Mouse (Mus musculus) embryo, embryonic 11.5 days (tissue): ENCODE results near the gene Pdia6.
A peak's percentile ranks its signal among the peaks of the same experiment; 100 is the strongest.

Source experiments
- DNase-seq: peaks from one replicate; pipeline ENCODE4 v3.0.0-alpha.2; 2012; ENCODE audit warnings: low read depth, low spot score

Gene Pdia6

DNA sequence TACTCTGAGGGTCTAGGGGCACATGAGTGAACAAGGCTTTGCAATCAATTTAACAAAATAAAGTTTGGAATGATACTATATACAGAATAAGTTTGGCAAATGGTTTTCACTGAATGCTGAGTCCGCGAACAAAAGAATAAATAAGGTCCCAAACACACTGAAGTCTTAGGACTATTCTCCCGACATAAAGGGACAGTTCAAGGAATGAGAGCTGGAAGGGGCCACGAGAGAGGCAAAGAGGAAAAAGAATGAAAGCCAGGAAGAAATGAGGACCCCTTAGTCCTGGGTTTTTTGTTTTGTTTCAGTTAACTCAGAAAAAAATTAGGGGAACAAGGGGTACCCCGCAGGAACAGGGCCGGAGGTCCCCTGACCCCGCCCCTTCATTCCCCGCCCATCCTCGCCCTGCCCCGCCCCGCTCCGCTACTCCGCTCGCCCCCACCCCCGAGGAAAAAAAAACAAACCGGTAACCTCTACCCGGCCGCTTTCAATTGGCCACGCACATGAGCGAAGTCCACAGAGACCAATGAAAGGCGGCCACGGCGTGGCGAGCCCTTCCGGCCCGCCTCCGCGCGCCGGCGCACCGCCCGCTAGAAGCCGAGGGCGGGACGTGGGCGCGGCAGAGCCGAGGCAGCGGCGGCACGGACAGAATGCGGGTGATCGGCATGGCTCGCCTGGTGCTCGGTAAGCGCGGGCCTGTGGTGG, at the start of gene Pdia6:
TSS of gene Pdia6 (plus strand) at position 575 of the 702 bp plus-strand sequence.
- peak; percentile 95 for DNase-seq

DNA sequence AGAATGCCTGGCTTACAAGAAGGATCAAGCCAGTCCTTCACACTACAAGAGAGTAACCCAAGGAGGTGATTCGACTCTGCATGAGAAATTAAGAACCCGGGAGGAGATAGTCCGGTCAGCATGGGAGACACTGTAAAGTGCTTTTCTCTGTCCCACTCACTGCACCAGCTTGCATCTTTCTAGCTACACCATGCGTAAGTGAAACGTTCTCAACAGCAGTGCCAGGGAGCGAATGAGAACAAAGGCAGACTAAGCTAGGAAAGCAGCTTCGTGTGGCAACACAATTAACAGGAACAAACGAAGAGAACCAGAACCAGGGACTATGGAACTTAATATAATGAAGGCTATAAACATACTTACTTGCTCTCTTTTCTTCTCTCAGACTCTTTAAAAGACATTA, 48.0 kb upstream of the Pdia6 start:
- no peak for DNase-seq

DNA sequence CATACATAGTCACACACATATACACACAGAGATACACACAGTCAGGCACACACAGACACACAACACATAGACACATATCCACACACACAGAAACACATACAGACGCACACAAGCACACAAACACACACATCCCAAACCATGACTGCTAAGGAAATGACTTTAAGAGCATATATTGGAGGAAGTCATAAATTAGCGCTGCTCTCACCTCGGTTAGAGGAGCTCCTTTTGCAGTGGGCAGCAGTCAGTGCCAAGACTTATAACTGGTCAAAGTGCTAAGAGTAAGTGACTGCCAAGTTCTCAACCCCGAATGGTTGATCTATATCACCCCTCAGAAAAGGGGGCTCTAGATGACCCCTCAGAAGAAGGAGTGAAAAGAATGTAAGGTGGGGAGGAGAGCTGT, 47.2 kb upstream of the Pdia6 start:
- DNase-seq, result no peak

DNA sequence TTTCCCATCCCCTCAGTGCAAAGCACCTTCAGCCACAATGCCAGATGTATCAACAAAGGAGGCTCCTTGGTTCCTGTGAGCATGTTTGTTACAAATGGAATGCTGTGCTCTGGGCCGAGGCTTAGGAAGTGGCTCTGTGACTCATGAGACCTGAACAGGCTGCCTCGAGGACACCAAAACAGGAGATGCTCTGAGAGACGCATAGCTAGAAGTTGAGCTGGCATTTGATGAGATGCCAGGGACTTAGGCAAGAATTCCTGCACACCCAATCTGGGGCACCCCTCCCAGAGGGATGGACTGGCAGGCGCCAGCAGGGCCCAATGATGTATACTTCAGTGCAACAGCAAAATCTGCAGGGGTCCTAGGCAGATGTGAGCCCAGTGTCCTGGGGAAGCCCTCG, 45.7 kb upstream of the Pdia6 start:
- DNase-seq, result no peak

DNA sequence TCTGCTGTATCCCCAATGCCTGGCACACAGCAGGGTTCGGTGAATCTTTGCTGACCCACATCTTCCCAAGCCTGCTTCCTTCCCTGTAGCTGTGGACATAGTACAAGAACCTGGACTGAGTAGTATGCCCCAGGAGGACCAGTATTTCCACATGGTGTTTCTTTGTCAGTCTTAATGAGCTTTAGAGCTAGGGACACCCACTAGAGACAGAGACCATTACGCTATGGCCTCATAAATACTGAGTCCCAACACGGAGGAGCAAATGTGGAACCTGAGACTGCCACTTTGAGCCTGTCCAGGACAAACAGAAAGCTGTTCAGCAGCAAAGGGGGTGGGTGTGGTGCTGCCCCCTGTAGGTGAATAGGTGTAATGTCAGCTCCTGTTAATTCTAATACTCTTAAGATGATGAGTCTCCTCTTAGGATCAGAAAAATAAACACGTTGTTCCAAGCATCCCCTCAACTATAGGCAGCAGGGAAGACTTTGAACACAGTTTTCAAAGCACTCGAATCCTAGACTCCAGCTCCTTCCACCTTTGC, 44.4 kb upstream of the Pdia6 start:
- DNase-seq, result peak; percentile 22

DNA sequence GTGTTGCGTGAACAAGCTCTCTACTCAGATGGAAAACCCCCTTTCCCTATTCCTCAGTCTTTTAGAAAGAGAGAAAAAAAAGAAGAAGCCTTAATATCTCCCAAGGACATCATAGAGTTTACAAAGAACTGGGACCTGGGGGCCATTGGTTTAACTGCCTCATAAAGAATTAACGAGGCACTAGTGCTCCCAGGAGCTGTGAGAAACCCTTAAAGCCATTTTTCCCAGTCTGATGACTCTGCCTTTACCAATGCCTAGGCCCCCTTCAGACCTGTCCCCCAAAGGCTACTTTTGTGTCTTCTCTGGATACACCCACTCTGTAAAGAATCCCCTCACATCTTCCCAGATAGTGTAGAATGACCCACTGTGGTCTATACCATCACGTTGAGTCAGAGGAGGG, 43.3 kb upstream of the Pdia6 start:
- DNase-seq, result no peak

DNA sequence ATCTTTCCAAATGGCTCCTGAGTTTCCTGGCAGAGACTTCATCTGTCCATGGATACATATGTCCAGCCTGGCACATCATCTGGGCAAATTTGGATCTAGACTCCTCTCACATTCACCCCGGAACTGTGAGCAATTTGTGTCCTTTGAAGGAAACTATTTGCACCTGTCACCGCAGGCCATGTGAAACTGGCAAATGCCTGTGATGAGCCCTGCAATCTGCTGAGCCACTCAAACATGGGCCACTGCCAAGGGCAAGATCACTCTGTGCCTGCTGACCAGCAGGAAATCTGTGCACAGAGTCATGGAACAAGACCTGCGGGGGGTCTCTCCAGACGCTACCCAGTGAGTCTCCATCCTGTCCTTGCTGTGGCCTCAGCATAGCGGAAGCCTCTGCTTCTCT, 41.3 kb upstream of the Pdia6 start:
- no peak for DNase-seq

DNA sequence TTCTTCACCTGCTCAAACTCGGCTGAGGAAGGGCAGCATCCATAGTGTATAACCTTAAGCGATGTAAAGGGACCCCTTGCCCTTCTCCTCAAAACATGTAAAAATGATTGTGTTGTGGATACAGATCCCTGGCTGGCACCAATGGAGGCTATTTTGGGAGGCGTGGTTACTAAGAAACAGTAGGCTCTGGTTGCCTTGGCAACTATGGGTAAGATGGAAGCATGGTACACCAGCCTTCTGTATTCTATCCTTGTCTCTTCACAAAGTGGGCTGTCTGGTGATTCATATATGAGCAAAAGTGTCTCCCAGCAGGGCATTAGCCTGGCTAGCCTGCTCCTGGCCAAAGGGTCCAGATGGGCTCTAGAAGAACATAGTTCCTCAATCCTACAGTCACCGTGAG, 38.4 kb upstream of the Pdia6 start:
- DNase-seq, result no peak

DNA sequence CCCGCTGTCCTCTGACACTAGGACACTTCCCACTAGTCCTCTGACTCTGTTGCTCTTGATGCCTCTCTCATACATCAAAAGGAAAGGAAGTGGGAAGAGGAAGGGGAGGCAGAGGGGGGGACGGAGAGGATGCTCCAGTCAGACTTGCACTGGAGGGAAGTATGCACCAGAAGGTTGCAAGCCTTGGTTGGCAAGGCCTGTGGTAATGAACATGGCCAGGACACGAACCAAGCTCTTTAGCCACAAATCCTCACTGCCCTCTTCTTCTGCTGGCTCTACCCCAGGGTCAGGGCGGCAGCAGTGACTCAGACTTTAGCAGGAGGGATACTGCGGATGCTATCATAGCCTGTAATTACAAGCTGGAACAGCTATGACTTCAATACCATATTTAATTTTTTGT, 35.8 kb upstream of the Pdia6 start:
- DNase-seq, result no peak

DNA sequence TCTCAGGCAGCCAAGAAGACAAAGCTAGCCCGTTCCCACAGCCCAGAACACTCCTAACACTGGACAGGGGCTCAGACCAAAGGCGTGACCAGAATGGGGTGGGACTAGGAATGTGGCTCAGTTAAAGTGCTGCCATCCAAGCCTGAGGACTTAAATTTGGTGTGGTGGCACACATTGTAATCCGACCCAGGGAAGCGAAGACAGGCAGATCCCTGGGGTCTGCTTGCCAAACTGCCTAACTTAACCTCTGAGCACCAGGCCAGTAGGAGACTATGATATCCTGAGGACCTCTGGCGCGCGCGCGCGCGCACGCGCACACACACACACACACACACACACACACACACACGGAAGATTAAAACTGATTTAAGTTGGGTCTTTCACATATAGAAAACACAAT, 34.8 kb upstream of the Pdia6 start:
- DNase-seq, result no peak

DNA sequence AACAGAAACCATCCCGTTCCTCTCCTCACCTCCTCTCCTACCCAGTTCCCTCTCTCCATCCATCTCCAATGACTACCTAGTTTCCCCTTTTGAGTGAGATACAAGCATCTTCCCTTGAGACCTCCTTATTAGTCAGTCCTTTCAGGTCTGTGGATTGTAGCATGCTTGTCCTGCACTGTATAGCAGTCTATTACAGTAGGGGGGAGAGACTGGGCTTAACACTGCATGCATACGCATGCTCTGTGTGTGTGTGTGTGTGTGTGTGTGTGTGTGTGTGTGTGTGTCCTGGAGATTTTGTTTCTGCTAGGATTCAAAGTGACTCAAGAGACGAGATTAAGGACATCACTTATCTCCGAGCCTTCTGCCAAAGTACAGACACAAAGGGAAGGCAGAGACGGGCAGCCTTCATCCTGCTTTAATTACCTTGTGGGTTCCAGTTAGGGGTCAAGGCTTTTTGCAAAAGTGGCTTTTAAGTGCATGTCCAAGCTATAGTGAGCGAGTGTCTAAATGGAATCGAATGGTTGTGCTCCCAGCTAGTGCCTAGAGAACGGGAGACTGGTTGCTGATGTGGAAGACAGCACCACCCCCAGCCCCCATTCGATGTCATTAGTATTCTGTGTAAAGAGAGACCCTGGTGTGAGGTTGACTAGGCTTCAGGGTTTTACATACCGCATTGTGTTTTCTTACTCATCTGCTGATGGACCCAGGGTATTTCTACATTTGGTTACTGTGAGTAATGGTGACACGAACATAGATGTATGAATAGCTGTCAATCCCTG, 30.6 kb upstream of the Pdia6 start:
- DNase-seq, result no peak

DNA sequence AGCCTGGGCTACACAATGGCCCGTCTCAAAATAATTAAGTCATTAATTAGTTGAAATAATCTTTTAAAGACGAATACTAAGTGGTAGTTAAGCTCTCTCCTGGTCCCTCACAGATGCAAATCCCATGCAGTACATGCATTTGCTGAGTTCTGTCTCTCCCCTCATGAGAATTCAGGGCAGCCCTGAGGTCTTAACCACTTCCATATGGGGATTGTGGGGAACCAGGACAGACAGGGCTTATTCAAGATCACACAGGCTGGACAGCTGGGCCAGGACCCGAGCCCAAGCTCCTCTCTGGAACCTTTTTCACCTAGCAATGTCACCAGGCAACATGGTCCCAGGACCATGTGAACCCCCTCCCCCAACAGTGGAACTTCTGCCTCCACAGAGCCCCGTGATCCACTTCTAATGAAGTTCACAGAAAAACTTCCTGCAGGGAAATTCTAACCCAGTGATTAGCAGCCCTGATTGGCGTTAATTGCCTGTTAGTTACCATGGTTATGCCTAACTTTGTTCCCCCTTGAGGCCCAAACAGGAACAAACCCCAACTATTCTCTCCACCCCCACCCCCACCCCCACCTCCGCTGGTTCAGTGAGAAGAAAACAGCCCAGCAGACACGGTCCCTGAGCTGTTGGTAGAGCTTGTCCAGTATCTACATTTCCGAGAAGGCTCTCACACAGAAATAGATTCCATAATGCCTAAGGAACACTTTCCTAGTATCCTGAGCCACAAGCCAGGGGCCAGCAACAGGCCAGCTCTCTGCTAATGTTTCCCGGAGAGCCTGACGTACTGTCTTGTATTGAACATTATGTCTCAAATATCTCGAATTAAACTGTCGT, 27.5 kb upstream of the Pdia6 start:
- no peak for DNase-seq

DNA sequence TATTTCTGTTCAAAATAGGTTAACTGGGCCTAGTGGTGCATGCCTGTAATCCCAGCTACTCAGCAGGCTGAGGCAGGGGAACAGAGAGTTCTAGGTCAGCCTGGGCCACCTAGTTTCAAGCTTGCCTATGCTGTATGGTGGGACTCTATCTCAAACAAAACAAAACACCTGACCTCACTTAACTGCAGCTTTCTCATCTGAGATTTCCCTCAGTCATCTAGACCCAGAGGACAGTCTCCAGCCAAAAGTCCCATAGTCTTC, 27.0 kb upstream of the Pdia6 start:
- no peak for DNase-seq

DNA sequence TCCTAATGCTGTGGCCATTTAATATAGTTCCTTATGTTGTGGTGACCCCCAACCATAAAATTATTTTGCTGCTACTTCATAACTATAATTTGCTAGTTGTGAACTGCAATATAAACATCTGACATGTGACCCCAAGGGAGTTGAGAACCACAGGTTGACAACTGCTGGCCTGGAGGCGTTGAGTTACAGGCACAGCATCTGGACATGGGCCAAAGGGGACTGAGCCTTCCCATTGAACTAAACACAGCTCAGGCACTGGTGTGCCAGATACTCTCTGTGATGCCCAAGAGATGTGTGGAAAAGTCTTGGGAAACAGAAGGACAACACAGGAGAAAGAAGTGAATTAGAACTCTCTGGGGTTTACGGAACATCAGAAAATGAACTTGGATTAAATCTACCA, 25.3 kb upstream of the Pdia6 start:
- DNase-seq, result no peak

DNA sequence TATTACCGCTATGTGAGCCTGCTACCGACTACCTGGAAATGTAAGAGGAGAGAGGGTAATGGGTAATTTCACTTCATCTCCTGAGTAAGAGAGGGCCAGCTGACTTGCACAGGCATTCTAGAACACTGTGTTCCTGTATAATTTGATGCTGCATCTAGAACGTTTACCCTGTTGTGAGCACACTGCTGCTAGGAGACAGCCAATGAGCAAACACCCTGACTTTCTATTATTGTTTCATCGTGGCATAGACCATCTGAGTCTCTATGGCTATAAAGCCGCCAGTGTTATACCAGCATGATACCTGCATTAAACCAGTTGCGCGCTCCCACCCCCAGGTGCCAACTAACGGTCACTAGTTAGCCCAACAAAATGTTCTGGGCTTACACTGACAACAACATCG, 24.7 kb upstream of the Pdia6 start:
- DNase-seq, result no peak

DNA sequence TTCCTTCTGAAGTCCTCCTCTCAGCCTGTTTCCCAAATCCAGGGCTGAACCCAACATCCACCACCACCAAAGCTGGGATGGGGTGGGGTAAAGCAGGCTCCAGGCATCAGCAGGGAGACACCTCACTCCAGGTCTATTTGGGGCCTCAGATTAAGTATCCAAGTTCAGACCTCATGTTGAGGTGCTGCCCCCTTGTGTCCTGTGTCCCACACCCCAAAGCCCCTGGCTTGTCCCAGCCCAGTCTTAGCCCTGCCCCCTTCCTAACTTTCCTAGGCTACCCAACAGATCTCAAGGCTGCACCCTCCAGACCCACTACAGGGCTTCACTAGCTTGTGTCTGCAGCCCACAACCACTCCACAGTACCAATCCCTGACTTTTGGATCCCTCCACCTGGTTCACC, 24.3 kb upstream of the Pdia6 start:
- no peak for DNase-seq

DNA sequence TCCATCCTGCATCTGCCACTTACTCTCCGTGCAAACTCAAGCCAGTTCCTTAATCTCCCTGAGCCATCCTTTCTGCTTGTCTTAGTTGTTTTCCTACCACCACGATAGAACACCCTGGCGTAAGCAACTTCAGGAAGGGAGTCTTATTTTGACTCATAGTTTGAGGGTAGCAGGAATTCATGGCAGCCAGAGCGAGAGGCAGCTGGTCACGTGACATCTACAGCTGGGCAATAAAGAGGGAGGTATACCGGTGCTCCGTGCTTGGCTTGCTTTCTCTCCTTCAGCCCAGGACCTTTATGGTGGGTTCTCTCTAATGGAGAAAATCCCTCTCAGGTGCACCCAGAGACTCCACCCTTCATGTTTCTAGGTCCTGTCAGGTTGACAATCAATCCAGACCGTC, 15.4 kb upstream of the Pdia6 start:
- no peak for DNase-seq

DNA sequence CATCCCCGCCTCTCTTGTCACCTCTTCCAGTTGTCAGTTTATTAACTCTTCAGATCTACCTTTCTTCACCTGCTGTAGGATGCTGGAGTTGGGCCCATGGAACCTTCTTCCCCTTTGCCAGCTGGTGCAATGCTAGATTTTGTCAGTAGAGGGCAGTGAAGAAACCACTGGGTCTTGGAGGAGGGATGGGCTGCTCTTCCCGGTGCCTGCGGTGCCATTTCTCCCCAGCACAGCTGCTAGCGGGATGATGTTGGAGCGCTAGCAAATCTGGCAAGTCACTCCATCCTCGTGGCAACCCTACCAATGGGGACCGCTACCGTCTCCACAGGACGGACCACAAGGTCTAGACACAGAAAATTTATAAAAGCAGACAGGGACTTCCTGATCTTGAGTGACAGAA, 13.3 kb upstream of the Pdia6 start:
- DNase-seq, result peak; percentile 64

DNA sequence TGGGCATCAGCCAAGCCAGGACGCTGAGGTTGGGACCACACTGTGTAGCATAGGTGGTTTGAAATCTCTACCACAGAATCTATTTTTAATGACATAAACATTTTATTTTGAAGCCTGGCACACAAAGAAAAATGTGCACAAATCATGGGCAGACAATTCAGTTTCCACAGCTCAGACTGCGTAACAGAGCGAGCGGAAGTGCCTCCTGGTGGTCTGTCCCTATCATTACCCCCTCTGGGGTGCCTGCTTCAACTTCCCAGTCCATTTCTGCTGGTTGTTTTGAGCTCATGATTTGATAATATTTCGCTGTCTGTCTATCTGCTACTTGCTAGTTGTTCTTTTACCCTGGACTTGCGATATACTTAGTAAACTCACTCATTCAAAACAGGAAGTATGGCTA, 10.7 kb upstream of the Pdia6 start:
- DNase-seq, result no peak

DNA sequence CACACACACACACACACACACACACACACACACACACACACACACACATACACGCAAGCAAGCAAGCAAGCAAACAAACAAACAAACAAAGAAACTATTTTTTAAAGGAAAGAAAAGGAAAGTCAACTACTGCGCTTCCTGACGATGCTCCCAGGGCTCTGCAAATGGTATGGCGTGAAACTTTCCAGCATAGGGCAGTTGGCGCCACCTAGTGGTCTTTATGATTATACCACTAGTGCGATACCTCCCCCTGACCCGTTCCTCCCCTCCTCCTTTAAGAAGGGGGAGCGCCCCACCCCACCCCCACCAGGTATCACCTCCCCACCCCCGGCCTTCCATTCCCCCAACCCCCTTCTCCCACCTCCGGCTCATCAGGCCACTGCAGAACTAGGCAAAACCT, 9.4 kb upstream of the Pdia6 start:
- peak; percentile 44 for DNase-seq

DNA sequence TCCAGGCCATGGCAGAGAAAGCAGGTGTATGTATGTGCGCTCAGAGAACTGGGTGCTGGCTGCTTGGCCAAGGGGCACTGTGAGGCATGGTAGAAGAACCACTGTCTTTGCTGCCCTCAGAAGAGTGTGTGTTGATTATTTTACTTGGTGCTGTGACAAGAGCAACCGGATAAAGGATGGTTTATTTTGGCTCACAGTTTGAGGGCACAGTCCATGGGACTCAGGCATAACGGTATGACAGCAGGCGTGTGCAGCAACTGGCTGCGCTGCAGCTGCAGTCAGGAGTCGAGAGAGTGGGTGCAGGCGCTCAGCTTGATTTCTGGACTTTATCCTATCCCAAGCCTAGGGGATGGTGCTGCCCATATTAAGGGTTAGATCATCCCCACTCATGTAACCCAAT, 7.9 kb upstream of the Pdia6 start:
- no peak for DNase-seq

DNA sequence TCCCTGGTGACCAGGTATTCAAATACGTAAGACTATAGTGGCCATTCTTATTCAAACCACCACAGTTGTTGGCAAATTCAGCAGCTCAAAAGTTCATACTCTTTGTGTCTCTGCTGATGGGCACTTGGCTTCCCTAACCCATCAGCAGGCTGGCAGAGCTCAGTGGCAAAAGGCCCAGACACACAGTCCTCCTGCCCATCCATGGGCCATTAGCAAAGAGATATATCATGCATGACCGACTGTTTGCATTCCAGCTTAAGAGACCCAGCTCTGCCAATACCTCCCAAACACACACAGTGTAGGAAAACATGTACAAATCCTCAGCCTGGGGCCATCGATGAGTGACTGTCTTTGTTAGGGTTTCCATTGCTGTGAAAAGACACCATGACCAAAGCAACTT, 5.3 kb upstream of the Pdia6 start:
- no peak for DNase-seq

DNA sequence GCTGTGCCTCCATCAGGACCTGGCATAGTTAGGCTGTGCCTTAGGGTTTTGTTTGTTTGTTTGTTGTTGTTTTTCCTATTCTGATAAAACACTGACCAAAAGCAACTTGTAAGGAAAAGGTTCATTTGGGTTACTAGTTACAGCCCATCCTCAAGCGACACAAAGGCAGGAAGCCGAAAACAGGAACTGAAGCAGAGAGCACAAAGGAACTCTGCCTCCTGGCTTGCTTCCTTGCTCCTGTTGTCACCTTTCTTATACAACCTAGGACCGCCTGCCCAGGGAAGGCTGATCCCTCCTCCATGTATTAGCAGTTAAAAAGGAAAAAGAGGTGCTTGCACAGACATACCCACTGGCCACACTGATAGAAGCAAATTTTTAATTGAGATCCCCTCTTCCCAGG, 2.5 kb upstream of the Pdia6 start:
- no peak for DNase-seq
